Mouse (Mus musculus) 416B (cell line): ENCODE measurements around the gene Txndc11.
A peak's percentile ranks its signal among the peaks of the same experiment; 100 is the strongest.

ENCODE experiments used
- DNase-seq: peaks from one replicate; pipeline ENCODE4 v3.0.0; 2011; ENCODE audit warnings: low read depth

Txndc11 gene

DNA sequence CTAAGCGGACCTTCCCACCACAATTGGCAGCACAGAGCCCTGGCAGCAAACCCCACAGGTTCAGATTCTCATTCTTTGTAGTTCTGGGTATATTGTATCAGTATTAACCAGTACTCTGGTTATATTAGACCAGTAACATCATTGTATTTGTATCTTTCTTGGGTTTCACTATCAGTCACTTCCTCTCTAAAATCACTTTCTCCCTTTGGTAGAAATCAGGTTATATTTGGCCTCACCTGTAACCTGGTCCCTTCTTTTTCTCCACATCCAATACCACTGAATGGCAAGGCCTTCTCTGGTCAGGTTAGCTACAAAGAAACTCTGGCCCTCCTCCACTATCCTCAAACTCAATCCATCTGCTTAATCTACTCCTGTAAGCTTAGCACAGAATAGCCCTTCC is 29.5 kb downstream of the Txndc11 start:
- no peak for DNase-seq

DNA sequence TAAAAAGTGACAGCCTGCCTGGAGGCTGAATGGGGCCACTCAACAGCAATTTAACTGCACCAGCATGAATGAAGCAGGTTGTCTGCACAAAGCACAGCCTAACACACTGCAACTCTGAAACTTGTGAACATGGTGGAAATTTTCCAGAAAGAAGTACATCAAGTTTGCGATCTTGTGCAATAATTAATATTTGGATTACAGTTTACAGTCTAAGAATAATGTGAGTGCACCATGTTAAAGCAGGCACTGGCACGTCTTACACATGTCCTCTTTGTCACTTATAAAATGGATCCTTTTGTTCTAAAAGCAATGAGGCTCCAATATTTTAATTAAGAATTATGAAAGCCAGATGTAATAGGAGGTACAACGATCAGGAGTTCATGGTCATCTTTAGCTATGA is 37.1 kb downstream of the Txndc11 start:
- no peak for DNase-seq

DNA sequence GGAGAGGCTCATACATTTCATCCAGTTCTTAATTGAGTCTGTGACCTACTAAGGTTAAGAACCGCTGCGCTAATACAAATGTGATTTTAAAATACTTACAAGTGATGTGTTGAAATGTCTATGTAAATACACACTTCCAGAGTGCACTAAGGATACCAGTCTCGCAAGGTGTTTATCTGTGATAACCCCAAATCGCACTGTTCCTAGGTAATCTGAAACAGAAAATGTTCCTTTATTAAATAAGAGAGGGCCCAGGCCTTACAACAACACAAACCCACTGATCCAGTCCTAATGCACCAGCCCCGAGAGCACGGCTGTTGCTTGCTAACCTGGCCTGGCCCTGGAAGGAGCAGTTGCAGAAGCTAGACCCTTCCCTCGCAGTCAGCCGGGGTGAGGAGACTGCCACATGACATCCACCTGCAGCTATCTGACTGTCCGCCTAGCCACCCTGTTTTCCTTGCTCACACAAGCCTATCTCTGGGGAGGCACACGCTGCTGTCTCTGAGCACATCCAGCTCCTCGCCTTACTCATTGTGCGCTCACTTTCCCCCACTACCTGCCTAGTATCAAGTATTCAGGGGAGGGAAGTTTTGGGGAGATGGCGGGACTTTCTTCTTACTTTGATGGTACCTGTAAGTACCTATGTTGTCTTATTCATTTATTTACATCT is 40.6 kb downstream of the Txndc11 start:
- DNase-seq, result no peak

- DNase-seq, result no peak
These were observed 41.9 kb downstream of the Txndc11 start for GRCm38 (mm10) chr16:11092523-11092922.

GRCm38 (mm10) chr16:11092061-11092460 is 42.4 kb downstream of the Txndc11 start:
- DNase-seq, result no peak

- DNase-seq, result no peak
These were observed 43.4 kb downstream of the Txndc11 start for GRCm38 (mm10) chr16:11090836-11091570.

DNA sequence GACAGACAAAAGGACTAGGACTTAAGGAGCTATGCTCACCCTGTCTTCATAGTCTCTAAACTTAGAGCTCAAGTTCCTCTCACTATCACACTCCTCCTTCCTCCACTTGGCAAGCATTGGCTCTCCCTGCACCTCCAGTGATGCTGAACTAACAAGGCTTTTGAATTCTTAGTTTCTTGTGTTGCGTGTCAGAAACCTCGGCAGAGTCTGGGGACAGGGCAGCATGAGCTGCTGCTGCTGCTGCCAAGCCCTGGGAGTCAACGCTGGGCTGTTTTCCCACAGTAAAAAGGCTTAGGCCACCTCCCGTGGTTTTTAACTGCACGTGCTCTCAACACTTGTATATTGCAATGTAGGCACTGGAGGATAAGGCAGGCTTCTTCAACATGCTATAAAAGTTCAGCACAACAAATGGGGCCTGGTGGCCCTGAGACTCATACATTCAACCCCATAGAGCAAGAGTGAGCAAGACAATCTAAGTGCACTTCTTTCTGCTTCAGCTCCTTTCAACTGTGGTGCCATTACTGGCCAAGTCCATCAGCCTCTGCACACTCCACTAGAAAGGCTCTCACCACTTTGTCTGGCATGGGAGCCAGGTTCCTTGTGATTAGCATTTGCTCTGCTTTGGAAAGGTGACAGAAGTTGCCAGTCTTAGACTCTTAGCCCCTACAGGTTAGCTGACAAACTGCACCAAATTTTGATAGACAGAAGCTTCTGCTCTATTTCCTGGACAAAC is 47.4 kb downstream of the Txndc11 start:
- no peak for DNase-seq

- no peak for DNase-seq
These were observed 48.2 kb downstream of the Txndc11 start for GRCm38 (mm10) chr16:11086299-11086698.

DNA sequence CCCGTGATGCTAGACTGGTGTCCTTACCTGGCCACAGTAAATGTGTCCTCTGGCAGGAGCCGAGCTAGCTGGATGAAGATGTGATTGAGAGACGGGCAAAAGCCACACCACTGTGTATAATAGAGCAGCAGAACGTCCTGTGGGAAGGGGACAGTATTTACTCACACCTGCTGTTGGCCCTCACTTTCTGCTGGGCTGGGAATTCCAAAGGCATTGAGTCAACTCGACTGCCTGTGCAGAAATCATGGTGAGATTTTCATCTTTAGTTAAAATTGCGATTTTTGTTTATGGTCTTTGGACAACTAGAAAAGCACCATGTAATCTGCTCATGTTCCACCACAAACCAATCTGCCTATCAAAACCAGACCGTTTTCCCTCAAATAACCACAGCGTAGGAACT is 50.3 kb downstream of the Txndc11 start:
- DNase-seq, result no peak

DNA sequence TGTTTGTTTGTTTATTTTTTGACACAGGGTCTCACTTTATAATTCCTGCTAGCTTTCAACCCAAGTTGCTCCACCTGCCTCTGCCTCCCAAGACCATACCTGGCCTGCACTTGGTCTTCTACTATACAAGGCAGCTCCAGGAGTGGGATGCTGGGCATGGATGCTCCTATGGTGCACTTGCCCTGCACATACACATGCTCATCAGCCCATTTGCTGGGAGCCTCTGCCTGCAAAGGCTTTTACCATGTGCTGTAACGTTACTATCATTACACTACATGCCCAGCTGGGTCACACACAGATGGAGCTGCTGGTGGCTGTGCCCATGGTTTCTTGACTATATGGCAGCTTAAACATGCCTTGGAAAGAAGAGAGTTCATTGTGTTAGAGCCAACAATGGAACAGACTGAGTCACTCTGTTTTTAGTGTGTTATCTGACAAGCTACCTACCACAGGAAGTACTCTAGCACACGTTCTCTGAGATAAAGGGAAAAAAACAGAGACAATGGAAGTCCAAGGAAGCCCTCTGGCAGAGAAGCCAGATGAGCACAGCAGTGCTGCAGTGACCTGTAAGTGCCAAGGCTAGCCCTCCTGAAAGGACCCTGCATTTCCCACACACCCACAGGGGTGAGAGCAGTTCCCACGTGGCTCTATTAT is 56.1 kb downstream of the Txndc11 start:
- peak; percentile 89 for DNase-seq

- no peak for DNase-seq
These were observed 56.7 kb downstream of the Txndc11 start for GRCm38 (mm10) chr16:11077601-11078201.

- DNase-seq, result no peak
These were observed 61.4 kb downstream of the Txndc11 start for GRCm38 (mm10) chr16:11073060-11073459.

GRCm38 (mm10) chr16:11072454-11072853 is 62.0 kb downstream of the Txndc11 start:
- no peak for DNase-seq

- no peak for DNase-seq
These were observed 62.6 kb downstream of the Txndc11 start for GRCm38 (mm10) chr16:11071887-11072286.

- no peak for DNase-seq
These were observed 63.3 kb downstream of the Txndc11 start for GRCm38 (mm10) chr16:11071176-11071575.

- peak; percentile 71 for DNase-seq
These were observed 64.6 kb downstream of the Txndc11 start for GRCm38 (mm10) chr16:11069710-11070420.

- DNase-seq, result no peak
These were observed 65.2 kb downstream of the Txndc11 start for GRCm38 (mm10) chr16:11069271-11069670.

DNA sequence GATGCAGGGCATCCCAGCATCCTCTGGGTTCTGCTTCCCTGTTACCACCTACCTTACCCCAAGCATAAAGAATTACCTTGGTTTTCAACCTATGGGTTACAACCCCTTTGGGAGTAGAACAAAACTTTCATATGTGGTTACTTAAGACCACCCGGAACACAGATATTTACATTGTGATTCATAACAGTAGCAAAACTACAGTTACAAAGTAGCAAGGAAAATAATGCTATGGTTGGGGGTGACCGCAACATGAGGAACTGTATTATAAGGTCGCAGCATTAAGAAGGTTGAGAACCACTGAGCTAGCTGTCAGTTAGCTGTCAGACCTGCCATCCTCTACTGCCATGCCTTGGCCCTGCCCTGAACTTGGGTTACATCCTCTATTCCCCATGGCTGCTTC is 65.8 kb downstream of the Txndc11 start:
- DNase-seq, result no peak

- no peak for DNase-seq
These were observed 67.6 kb downstream of the Txndc11 start for GRCm38 (mm10) chr16:11066833-11067191.

GRCm38 (mm10) chr16:11066029-11066832 is 68.2 kb downstream of the Txndc11 start, which contains the start of gene Litaf:
TSS of gene Litaf (minus strand) at chr16:11066157.
- peak; percentile 89 for DNase-seq

DNA sequence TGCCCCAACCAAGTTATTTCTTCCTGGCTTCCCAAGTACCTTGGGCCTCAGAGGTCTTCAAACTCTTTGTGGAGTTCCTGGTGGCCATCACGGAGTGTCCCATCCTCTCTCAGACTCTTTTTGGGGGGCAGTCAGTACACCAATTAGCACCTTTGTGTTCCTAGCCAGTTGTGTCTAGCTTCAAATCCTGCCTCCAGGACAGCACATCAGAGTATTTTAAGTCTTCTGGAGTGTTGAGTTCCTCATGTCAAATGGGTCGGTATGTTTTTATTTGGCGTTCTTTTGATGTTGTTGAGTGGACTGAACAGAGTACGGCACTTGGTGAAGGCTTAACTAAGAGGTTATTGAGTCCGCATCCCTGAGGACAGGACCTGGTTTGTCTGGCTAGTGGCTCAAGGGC is 69.0 kb downstream of the Txndc11 start:
- DNase-seq, result no peak
